Mouse (Mus musculus): ENCODE measurements around the gene Noxa1. TPM values are rescaled to one million over a fixed set of nuclear protein-coding genes. Genes with fewer than 3 reads are reported as not detected.

Gene Noxa1
- total RNA-seq, 2 experiments from 2014 or later: not detected

Small RNA genes lying within 50 kb of the gene (microRNA-seq; reads per million reads assigned to microRNA genes)
- gene Gm24328: 0 reads per million in 2 experiments
- gene Mir7664: 0 reads per million in 2 experiments

Other genes with a start within 250 kb of the Noxa1 start
- gene Ehmt1, start 175.5 kb downstream of the Noxa1 start, total RNA-seq (2021): 10 to 100 TPM; 21.7 to 26.9 TPM
- 1 to 10 TPM; 3.1 to 5.6 TPM for gene Arrdc1, start 159.9 kb downstream of the Noxa1 start, total RNA-seq (2021)
- 10 to 100 TPM; 15.3 to 20.2 TPM for gene Zmynd19, start 145.4 kb downstream of the Noxa1 start, total RNA-seq (2021)
- 1 to 10 TPM; 4.6 to 7.3 TPM for gene Dph7, start 132.7 kb downstream of the Noxa1 start, total RNA-seq (2021)
- gene Mrpl41, start 120.1 kb downstream of the Noxa1 start, total RNA-seq (2021): 100 to 1,000 TPM in 1 of 2 experiments, 10 to 100 TPM in 1; 96.3 to 114 TPM
- gene Pnpla7, start 119.1 kb downstream of the Noxa1 start, total RNA-seq (2021): 10 to 100 TPM; 23.1 to 26.2 TPM
- gene Nsmf, start 40.8 kb downstream of the Noxa1 start, total RNA-seq (2021): 10 to 100 TPM; 11.2 to 13.6 TPM
- gene Entpd8, start 14.8 kb downstream of the Noxa1 start, total RNA-seq (2021): not detected
- gene Nrarp, start 85.6 kb upstream of the Noxa1 start, total RNA-seq (2021): 1 to 10 TPM; 6.9 to 8.3 TPM
- 1 to 10 TPM; 4.0 to 4.6 TPM for gene Tor4a, start 101.7 kb upstream of the Noxa1 start, total RNA-seq (2021)
- 10 to 100 TPM; 40.8 to 45.8 TPM for gene Nelfb, start 116.3 kb upstream of the Noxa1 start, total RNA-seq (2021)
- gene Stpg3, start 119.5 kb upstream of the Noxa1 start, total RNA-seq (2021): not detected
- not detected for gene Fam166a, start 123.6 kb upstream of the Noxa1 start, total RNA-seq (2021)
- 100 to 1,000 TPM; 289 to 308 TPM for gene Tubb4b, start 129.6 kb upstream of the Noxa1 start, total RNA-seq (2021)
- gene Slc34a3, start 139.2 kb upstream of the Noxa1 start, total RNA-seq (2021): not detected
- gene Rnf224, start 141.6 kb upstream of the Noxa1 start, total RNA-seq (2021): not detected
- gene Rnf208, start 147.1 kb upstream of the Noxa1 start, total RNA-seq (2021): 1 to 10 TPM; 1.5 to 1.7 TPM
- gene Cysrt1, start 147.3 kb upstream of the Noxa1 start, total RNA-seq (2021): not detected
- 1 to 10 TPM; 1.9 to 2.4 TPM for gene AL732309.1, start 151.7 kb upstream of the Noxa1 start, total RNA-seq (2021)
- gene Tmem203, start 160.3 kb upstream of the Noxa1 start, total RNA-seq (2021): 10 to 100 TPM; 14.8 to 15.2 TPM
- 1 to 10 TPM; 7.4 to 7.7 TPM for gene Tprn, start 167.5 kb upstream of the Noxa1 start, total RNA-seq (2021)
- 10 to 100 TPM; 38.2 to 42.6 TPM for gene Ssna1, start 177.3 kb upstream of the Noxa1 start, total RNA-seq (2021)
- gene Anapc2, start 177.3 kb upstream of the Noxa1 start, total RNA-seq (2021): 10 to 100 TPM; 35.3 to 38.8 TPM
- not detected for gene Tmem210, start 193.0 kb upstream of the Noxa1 start, total RNA-seq (2021)
- under 1 TPM in 1 of 2 experiments, not detected in 1; 0.23 TPM for gene Lrrc26, start 194.8 kb upstream of the Noxa1 start, total RNA-seq (2021)
- not detected for gene Grin1, start 224.0 kb upstream of the Noxa1 start, total RNA-seq (2021)
- 10 to 100 TPM; 20.8 to 23.6 TPM for gene Man1b1, start 237.2 kb upstream of the Noxa1 start, total RNA-seq (2021)

All from heart, adult 18-20 months (tissue).